Mouse (Mus musculus) myocyte (in vitro differentiated cells): ENCODE measurements at regions not wholly inside any gene's neighbourhood (a gene's known extent, or its start where the extent isn't known, plus 50 kb on each side); places are given as distances from the start of the nearest gene placed in this dataset.

Experiments used
- H3K27me3 ChIP-seq: one replicate; pipeline ENCODE4 v1.6.1; 2011; ENCODE audit not compliant: control insufficient read depth, insufficient read depth, insufficient read length
- H3K36me3 ChIP-seq: one replicate; pipeline ENCODE4 v1.6.1; 2011; ENCODE audit not compliant: control insufficient read depth, insufficient read depth
- H3K4me2 ChIP-seq: one replicate; pipeline ENCODE4 v1.6.1; 2011; ENCODE audit warnings: low read depth, control low read depth
- H3K4me3 ChIP-seq: one replicate; pipeline ENCODE4 v1.5.1; 2011; ENCODE audit warnings: mild to moderate bottlenecking, control low read depth, moderate library complexity
- H3K79me2 ChIP-seq: one replicate; pipeline ENCODE4 v1.6.1; 2011; ENCODE audit not compliant: control insufficient read depth, insufficient read depth
- H3ac ChIP-seq: one replicate; pipeline ENCODE4 v1.6.1; 2011; ENCODE audit not compliant: control insufficient read depth, insufficient read length
- CEBPB ChIP-seq: IDR thresholded peaks from 2 replicates; pipeline ENCODE4 v1.6.1; 2011; ENCODE audit warnings: mild to moderate bottlenecking, moderate library complexity; ENCODE audit not compliant: poor library complexity, insufficient read depth, severe bottlenecking
- E2F4 ChIP-seq: IDR thresholded peaks from one replicate; pipeline ENCODE4 v1.6.1; 2011; ENCODE audit warnings: mild to moderate bottlenecking, control low read depth, moderate library complexity; ENCODE audit not compliant: insufficient read depth
- MAX ChIP-seq: IDR thresholded peaks from one replicate; pipeline ENCODE4 v1.6.1; 2011; ENCODE audit warnings: low read depth, mild to moderate bottlenecking, control low read depth
- MYOD1 ChIP-seq, 3 experiments: IDR thresholded peaks; one replicate each; pipeline ENCODE4 v1.6.1; 2011; ENCODE audit warnings: control low read depth in 2 of 3, low read depth in 2 of 3, mild to moderate bottlenecking in 2 of 3, moderate library complexity in 1 of 3; ENCODE audit not compliant: insufficient read length in 2 of 3, control insufficient read depth in 1 of 3
- MYOG ChIP-seq, 3 experiments: IDR thresholded peaks; one replicate each; pipeline ENCODE4 v1.6.1; 2011; ENCODE audit warnings: control low read depth in 2 of 3, low read depth in 2 of 3, mild to moderate bottlenecking in 2 of 3; ENCODE audit not compliant: insufficient read length in 2 of 3, control insufficient read depth in 1 of 3, insufficient read depth in 1 of 3
- POLR2A ChIP-seq: IDR thresholded peaks from one replicate; pipeline ENCODE4 v1.6.1; 2011; ENCODE audit warnings: low read depth, mild to moderate bottlenecking, control low read depth, moderate library complexity; ENCODE audit not compliant: insufficient read length
- POLR2AphosphoS2 ChIP-seq: IDR thresholded peaks from one replicate; pipeline ENCODE4 v1.6.1; 2011; ENCODE audit warnings: low read depth, control low read depth; ENCODE audit not compliant: insufficient read length
- REST ChIP-seq: IDR thresholded peaks from one replicate; pipeline ENCODE4 v1.6.1; 2011; ENCODE audit warnings: mild to moderate bottlenecking, control low read depth, moderate library complexity; ENCODE audit not compliant: insufficient read depth, insufficient read length
- SRF ChIP-seq: IDR thresholded peaks from one replicate; pipeline ENCODE4 v1.6.1; 2011; ENCODE audit warnings: low read depth; ENCODE audit not compliant: control insufficient read depth, insufficient read length
- TCF12 ChIP-seq: IDR thresholded peaks from one replicate; pipeline ENCODE4 v1.6.1; 2011; ENCODE audit warnings: mild to moderate bottlenecking, control low read depth; ENCODE audit not compliant: poor library complexity, insufficient read depth, severe bottlenecking
- TCF3 ChIP-seq: IDR thresholded peaks from one replicate; pipeline ENCODE4 v1.6.1; 2011; ENCODE audit warnings: low read depth, control low read depth; ENCODE audit not compliant: insufficient read length
- USF1 ChIP-seq: IDR thresholded peaks from one replicate; pipeline ENCODE4 v1.6.1; 2011; ENCODE audit warnings: low read depth, mild to moderate bottlenecking, control low read depth, moderate library complexity

- Histone ChIP-seq H3K36me3 (no peaks in the 10 kb centered on the region), H3K4me3 (no peak overlapping the region), H3K4me2 (peak overlapping the region; percentile 59), H3K27me3 (no peaks in the 10 kb centered on the region), H3K79me2 (no peaks in the 10 kb centered on the region), H3ac (no peak overlapping the region)
- peak in 2 of 3 experiments; percentile 82 to 86 for TF ChIP-seq MYOD1 (IDR thresholded peaks at IDR 0.05; ENCODE audit: control insufficient read depth in 1 of 3, insufficient read length in 2 of 3, low read depth in 2 of 3)
- TF ChIP-seq E2F4 = no peak
- TF ChIP-seq POLR2AphosphoS2 = no peak
- peak; percentile 71 for TF ChIP-seq TCF12
- no peak for TF ChIP-seq POLR2A
- TF ChIP-seq MYOG (IDR thresholded peaks at IDR 0.05; ENCODE audit: control insufficient read depth in 1 of 3, insufficient read depth in 1 of 3, insufficient read length in 2 of 3, low read depth in 2 of 3) = peak in 2 of 3 experiments; percentile 60 to 65
- TF ChIP-seq MAX = no peak
- TF ChIP-seq USF1 = no peak
- TF ChIP-seq SRF = no peak
- TF ChIP-seq REST = no peak
- 0 out of 2 replicates have a peak, but pooled peaks have one; percentile 4 for TF ChIP-seq CEBPB
These were observed 171.9 kb upstream of the Spaca1 start for GRCm38 (mm10) chr4:34221915-34222314.

DNA sequence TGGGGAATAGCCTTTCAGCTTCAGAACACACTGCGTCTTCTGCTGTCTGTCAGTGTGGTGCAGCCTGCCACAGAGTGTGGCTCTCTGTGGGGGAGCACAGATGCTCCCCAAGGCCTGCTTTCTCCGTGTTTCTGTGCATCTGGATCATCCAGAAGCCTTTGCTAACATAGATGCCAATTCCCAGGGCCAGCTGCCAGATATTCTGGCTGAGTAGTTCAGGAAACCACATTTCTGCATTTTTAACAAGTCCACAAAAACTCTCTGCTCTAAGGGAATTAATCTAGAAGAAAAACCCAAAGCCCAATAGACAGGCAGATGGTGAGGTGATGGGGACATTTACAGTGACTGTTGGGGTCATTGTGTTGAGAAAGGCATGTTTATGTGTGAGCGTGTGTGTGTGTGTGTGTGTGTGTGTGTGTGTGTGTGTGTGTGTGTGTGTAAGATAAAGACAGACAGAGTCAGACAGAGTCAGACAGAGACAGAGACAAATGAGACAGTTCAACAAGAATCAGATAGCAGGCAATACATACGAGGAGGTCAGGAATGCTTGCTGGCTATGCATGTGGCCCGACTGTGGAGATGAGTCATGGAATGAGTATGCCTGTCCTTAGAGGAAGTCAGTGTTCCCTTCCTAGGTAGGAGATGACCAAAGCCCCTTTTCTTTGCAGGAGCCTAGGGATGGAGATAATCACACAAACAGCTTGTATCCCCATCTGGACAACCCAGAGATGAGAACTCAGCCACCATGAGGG lies 176.3 kb upstream of the Spaca1 start:
- H3K79me2 ChIP-seq = no peaks in the 10 kb centered on the region
- no peak overlapping the region for H3K4me3 ChIP-seq
- peak overlapping the region; percentile 72 for H3K4me2 ChIP-seq
- H3K27me3 ChIP-seq = no peaks in the 10 kb centered on the region
- no peaks in the 10 kb centered on the region for H3K36me3 ChIP-seq
- TF ChIP-seq POLR2A = no peak
- peak in 2 of 3 experiments; percentile 45 to 47 for TF ChIP-seq MYOD1 (IDR thresholded peaks at IDR 0.05; ENCODE audit: control insufficient read depth in 1 of 3, insufficient read length in 2 of 3, low read depth in 2 of 3)
- peak in 1 of 3 experiments; percentile 44 for TF ChIP-seq MYOG (IDR thresholded peaks at IDR 0.05; ENCODE audit: control insufficient read depth in 1 of 3, insufficient read depth in 1 of 3, insufficient read length in 2 of 3, low read depth in 2 of 3)
- TF ChIP-seq POLR2AphosphoS2 = no peak
- no peak for TF ChIP-seq TCF3
- no peak for TF ChIP-seq CEBPB
- no peak for TF ChIP-seq E2F4
- no peak for TF ChIP-seq SRF
- peak; percentile 21 for TF ChIP-seq TCF12
- TF ChIP-seq MAX = no peak
- no peak overlapping the region for H3ac ChIP-seq

- Histone ChIP-seq H3K79me2 (no peaks in the 10 kb centered on the region), H3K27me3 (no peaks in the 10 kb centered on the region), H3K36me3 (no peaks in the 10 kb centered on the region), H3ac (no peak overlapping the region), H3K4me2 (peak overlapping the region; percentile 72), H3K4me3 (no peak overlapping the region)
- TF ChIP-seq USF1 (no peak), MAX (peak; percentile 19), E2F4 (no peak), MYOG (IDR thresholded peaks at IDR 0.05; ENCODE audit: control insufficient read depth in 1 of 3, insufficient read depth in 1 of 3, insufficient read length in 2 of 3, low read depth in 2 of 3) (no peak)
These were observed 176.9 kb upstream of the Spaca1 start for GRCm38 (mm10) chr4:34226886-34227285.

DNA sequence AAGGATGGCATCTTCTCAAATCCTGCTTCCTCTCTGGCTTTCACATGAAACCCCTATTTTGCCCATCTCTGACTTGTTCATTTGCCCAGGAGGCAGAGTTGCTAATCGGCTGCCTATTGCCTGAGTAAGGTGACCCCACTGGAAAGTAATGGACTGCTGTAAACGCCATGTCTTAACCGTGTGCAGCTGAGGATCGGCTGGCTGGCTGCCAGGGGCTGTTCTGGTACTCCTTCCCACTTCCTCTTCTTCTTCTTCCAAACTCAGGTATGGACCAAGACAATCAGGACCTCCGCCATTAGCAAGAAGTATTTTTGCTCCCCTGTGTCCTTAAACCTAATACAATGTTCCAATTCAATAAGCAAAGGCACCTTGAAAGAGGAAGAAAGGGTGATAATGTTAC lies 177.6 kb upstream of the Spaca1 start:
- Histone ChIP-seq H3K4me3 (no peak overlapping the region), H3K36me3 (no peaks in the 10 kb centered on the region), H3K4me2 (peak overlapping the region; percentile 72), H3K79me2 (no peaks in the 10 kb centered on the region), H3ac (no peak overlapping the region), H3K27me3 (no peaks in the 10 kb centered on the region)
- TF ChIP-seq CEBPB = no peak
- TF ChIP-seq MAX = no peak
- no peak for TF ChIP-seq E2F4
- no peak for TF ChIP-seq REST
- TF ChIP-seq POLR2AphosphoS2 = no peak
- TF ChIP-seq MYOD1 (IDR thresholded peaks at IDR 0.05; ENCODE audit: control insufficient read depth in 1 of 3, insufficient read length in 2 of 3, low read depth in 2 of 3) = no peak
- no peak for TF ChIP-seq TCF3
- no peak for TF ChIP-seq TCF12
- TF ChIP-seq USF1 = no peak
- TF ChIP-seq MYOG (IDR thresholded peaks at IDR 0.05; ENCODE audit: control insufficient read depth in 1 of 3, insufficient read depth in 1 of 3, insufficient read length in 2 of 3, low read depth in 2 of 3) = no peak
- TF ChIP-seq POLR2A = no peak
- TF ChIP-seq SRF = no peak
